ENCODE assay signal across 18 mouse cellular contexts in genomic region chr5:140066281-140066680, GRCm38 (mm10).
"Had no signal": no experiment of that assay in that cellular context is flagged by ENCODE, and none has a peak within 500 bp of the region (broad histone marks: within the 10 kb centered on the region; RNA-seq: fewer than 3 reads in every experiment).

No protein-coding gene starts in this region.

- H3K4me2 ChIP-seq: lung, embryonic 14.5 days; neural tube, embryonic 13.5 days; neural tube, embryonic 15.5 days had no signal

- H3K9me3 ChIP-seq: midbrain, embryonic 10.5 days; neural tube, embryonic 13.5 days; neural tube, embryonic 15.5 days had no signal

- H3K4me3 ChIP-seq: midbrain, embryonic 10.5 days; myocyte; neural tube, embryonic 13.5 days; neural tube, embryonic 15.5 days had no signal

- DNase-seq: lung, adult 18-20 months; lung, embryonic 14.5 days; lung, postnatal 10 days; lung, postnatal 4 days; midbrain, embryonic 14.5 days; retina, postnatal 1 day; right cerebral cortex, adult 18-20 months; right cerebral cortex, postnatal 25 days; right cerebral cortex, postnatal 4 days; spleen, adult 18-20 months; thymus, adult 2 months; thymus, postnatal 25 days; thymus, postnatal 4 days had no signal

- H3K4me1 ChIP-seq: midbrain, embryonic 10.5 days had no signal

- H3K9ac ChIP-seq: lung, embryonic 14.5 days; neural tube, embryonic 13.5 days; neural tube, embryonic 15.5 days had no signal

- ATAC-seq: midbrain, embryonic 16.5 days had no signal

- H3K27me3 ChIP-seq: neural tube, embryonic 13.5 days had no signal

- H3K27ac ChIP-seq: midbrain, embryonic 10.5 days; neural tube, embryonic 13.5 days; neural tube, embryonic 15.5 days had no signal

- H3K36me3 ChIP-seq: neural tube, embryonic 15.5 days had no signal
